Mouse (Mus musculus): ENCODE data around the gene Mef2a. TPM values are rescaled to one million over a fixed set of nuclear protein-coding genes. Genes with fewer than 3 reads are reported as not detected.

Mef2a gene
- polyA plus RNA-seq, 1 experiment, result 59.4 TPM

DNA sequence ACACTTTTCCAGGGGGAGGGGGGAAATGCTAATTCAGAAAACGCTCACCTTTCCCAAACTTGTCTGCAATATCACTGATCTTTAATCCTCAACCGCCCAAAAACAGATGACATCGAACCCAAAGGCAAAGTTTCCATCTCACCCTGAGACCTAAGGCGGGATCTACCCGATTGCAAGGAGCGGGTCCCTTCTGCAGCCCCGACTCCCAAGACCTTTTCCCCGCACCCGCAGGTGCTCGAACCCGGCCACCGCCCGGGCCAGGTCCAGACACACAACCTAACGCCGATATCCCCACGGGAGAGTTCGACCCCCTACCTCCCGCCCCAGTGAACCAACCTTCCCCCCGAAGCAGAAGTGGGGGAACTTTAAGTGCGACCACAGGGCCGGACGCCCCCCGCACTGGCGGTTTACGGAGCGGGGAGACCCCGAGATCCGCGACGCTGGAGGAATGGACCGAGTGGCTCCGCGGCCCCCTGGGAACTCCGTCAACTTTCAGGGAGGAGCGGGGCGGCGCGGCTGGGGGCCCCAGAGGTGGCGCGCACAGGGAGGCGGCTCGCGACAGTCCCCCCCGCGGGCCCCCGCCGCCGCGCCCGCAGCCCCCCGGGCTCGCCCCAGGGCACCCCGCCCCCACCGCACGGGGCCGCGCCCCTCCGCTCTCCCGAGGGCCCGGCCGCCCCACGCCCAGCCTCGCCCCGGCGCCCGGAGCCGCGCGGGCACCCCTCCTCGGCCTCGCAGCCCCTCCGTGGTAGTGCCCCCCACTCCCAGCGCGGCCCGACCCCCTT lies 576 bp downstream of the Mef2a start:
- no peak overlapping the region for H3K27ac ChIP-seq (ENCODE audit: insufficient read depth, low read length)
- peaks cover 4% of the 10 kb centered on the region; the same call in 1 of the 2 replicates for H3K4me1 ChIP-seq (ENCODE audit: control insufficient read depth, insufficient read depth, low read length)
- TF ChIP-seq CTCF (IDR thresholded peaks at IDR 0.05; ENCODE audit: borderline replicate concordance, insufficient read depth, low read length) (no peak), POLR2A (IDR thresholded peaks at IDR 0.05; ENCODE audit: low read depth, low read length) (no peak)
- H3K4me3 ChIP-seq (ENCODE audit: insufficient read depth, low read length), result peak overlapping the region; percentile 87

DNA sequence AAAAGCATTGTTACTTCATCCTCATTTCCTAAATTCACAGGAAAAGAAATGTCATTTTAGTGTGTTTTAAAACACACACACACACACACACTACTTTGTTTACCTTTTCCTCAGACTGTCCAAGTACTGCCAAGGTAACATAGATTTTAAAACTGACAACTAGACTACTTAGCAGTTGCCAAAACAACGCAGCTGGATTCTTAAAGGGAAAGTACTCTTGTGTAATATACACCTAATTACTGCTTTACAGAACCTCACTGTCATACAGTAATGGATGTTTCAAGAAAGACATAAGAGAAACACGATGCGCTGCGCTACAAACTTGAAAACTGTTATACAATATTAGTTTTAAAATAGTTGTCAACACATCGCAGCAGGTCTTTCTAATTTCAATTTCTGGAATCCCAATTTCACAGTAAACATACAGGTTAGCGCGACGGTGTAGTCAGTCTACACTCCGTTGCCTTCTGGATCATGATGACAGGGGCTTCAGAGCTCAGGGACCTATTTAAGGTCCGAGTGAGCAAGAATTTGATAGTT lies 1.2 kb downstream of the Mef2a start:
- TF ChIP-seq POLR2A (IDR thresholded peaks at IDR 0.05; ENCODE audit: low read depth, low read length) (no peak), CTCF (IDR thresholded peaks at IDR 0.05; ENCODE audit: borderline replicate concordance, insufficient read depth, low read length) (no peak)
- no peak overlapping the region for H3K27ac ChIP-seq (ENCODE audit: insufficient read depth, low read length)
- H3K4me1 ChIP-seq (ENCODE audit: control insufficient read depth, insufficient read depth, low read length), result peaks cover 4% of the 10 kb centered on the region; the same call in 1 of the 2 replicates
- peak overlapping the region; percentile 87 for H3K4me3 ChIP-seq (ENCODE audit: insufficient read depth, low read length)

DNA sequence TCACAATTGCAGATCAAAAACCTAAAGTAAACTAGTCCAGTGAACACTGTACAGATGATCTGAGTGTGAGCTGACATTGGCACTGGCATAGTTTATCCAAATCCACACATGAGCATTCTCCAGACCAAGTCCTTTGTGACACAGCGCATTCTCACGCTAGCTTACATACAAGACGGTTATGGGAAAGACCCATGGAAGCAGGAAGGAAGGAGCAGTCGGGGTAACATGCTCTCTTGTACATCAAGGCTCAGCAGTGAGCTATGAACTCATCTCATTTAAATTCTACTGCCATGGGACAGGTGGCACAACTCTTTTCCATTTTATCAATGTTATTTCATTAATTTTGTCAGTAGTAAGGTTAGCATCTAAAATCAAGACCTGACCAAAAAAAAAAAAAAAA lies 3.0 kb downstream of the Mef2a start:
- TF ChIP-seq CTCF (IDR thresholded peaks at IDR 0.05; ENCODE audit: borderline replicate concordance, insufficient read depth, low read length), result no peak
- no peak for TF ChIP-seq POLR2A (IDR thresholded peaks at IDR 0.05; ENCODE audit: low read depth, low read length)
- H3K4me1 ChIP-seq (ENCODE audit: control insufficient read depth, insufficient read depth, low read length), result peaks cover 4% of the 10 kb centered on the region; the same call in 1 of the 2 replicates
- H3K27ac ChIP-seq (ENCODE audit: insufficient read depth, low read length), result no peak overlapping the region
- peak overlapping the region; percentile 4; the same call in 1 of the 2 replicates for H3K4me3 ChIP-seq (ENCODE audit: insufficient read depth, low read length)

DNA sequence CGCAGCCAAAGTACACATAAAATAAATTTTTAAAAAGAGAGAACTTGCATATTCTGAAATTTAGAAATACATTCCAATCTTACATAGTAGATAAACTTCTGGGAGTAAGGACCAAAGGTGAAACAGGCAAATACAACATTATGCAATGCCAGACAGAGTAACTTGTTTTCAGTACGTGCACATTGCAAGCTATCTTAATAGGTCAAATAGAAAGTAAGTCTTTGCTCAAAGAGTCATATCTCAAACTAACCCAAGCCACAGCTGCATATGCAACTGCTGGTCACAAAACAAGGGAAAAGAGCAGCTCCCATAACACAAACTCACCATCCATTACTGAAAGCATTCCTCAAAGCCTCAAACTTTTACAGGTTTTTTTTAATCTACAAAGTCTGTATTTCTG lies 4.3 kb downstream of the Mef2a start:
- H3K4me3 ChIP-seq (ENCODE audit: insufficient read depth, low read length), result no peak overlapping the region
- TF ChIP-seq CTCF (IDR thresholded peaks at IDR 0.05; ENCODE audit: borderline replicate concordance, insufficient read depth, low read length) (no peak), POLR2A (IDR thresholded peaks at IDR 0.05; ENCODE audit: low read depth, low read length) (no peak)

DNA sequence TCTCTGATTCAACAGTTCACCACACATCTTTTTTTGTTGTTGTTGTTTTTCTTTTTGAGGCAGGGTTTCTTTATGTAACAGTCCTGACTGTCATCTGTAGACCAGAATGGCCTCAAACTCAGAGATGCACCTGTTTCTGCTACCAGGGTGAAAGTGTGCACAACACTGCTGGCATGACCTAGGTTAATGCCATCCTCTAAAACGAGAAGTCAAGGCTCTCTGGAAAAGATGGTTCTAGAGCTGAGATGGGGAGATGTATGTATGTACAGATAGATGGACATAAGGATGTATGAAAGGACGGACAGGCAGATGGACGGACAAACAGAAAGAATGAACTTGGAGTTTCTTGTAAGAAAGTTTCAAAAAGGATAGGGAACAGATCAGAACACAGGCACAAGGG lies 12.1 kb downstream of the Mef2a start:
- TF ChIP-seq CTCF (IDR thresholded peaks at IDR 0.05; ENCODE audit: borderline replicate concordance, insufficient read depth, low read length), result no peak
- TF ChIP-seq POLR2A (IDR thresholded peaks at IDR 0.05; ENCODE audit: low read depth, low read length), result no peak

More for the DNA sequence above, 4.3 kb downstream of the Mef2a start:
- peaks cover 4% of the 10 kb centered on the region; the same call in 1 of the 2 replicates for H3K4me1 ChIP-seq (ENCODE audit: control insufficient read depth, insufficient read depth, low read length)
- no peak overlapping the region for H3K27ac ChIP-seq (ENCODE audit: insufficient read depth, low read length)

DNA sequence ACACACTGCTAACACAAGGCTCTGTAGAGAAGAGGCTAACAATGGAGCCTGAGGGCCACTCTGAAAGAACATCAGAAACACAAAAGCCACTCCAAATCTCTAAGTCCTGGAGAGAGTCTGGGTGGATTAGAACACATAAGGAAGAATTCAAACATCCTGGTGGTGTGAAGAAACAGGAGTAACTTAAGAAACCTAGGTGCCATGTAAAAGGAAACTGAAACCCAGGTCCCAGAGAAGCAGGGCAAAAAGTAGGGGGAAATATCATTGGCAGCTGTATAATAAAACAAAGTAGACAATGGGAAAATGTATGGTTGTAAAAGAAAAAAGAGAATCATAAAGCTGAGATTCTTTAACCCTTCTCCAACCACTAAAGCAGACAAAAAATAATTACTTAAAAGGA lies 12.8 kb downstream of the Mef2a start:
- TF ChIP-seq POLR2A (IDR thresholded peaks at IDR 0.05; ENCODE audit: low read depth, low read length) (no peak), CTCF (IDR thresholded peaks at IDR 0.05; ENCODE audit: borderline replicate concordance, insufficient read depth, low read length) (no peak)
- Histone ChIP-seq H3K4me1 (ENCODE audit: control insufficient read depth, insufficient read depth, low read length) (peaks cover 4% of the 10 kb centered on the region; the same call in 1 of the 2 replicates), H3K27ac (ENCODE audit: insufficient read depth, low read length) (no peak overlapping the region), H3K4me3 (ENCODE audit: insufficient read depth, low read length) (no peak overlapping the region)

More for the DNA sequence above, 12.1 kb downstream of the Mef2a start:
- no peak overlapping the region for H3K27ac ChIP-seq (ENCODE audit: insufficient read depth, low read length)
- H3K4me3 ChIP-seq (ENCODE audit: insufficient read depth, low read length), result no peak overlapping the region
- peaks cover 4% of the 10 kb centered on the region; the same call in 1 of the 2 replicates for H3K4me1 ChIP-seq (ENCODE audit: control insufficient read depth, insufficient read depth, low read length)

DNA sequence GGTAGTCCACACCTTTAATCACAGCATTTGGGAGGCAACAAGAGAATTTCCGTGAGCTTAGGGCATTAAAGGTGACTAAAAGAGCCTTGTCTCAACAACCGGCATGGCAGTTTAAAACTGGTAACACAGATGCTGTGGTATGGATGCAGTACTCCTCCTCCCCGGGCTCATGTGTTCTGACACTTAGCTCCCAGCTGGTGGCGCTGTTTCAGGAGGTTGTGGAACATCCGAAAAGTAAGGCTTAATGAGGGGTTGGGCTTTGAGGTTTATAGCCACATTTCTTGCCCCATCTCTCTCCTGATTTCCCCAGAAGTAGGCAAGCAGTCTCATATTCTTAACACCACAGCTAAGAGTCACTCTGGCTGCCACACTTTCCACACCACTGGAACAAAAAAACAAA lies 16.8 kb downstream of the Mef2a start:
- H3K27ac ChIP-seq (ENCODE audit: insufficient read depth, low read length), result no peak overlapping the region
- no peak overlapping the region for H3K4me3 ChIP-seq (ENCODE audit: insufficient read depth, low read length)
- H3K4me1 ChIP-seq (ENCODE audit: control insufficient read depth, insufficient read depth, low read length), result peaks cover 4% of the 10 kb centered on the region; the same call in 1 of the 2 replicates
- TF ChIP-seq CTCF (IDR thresholded peaks at IDR 0.05; ENCODE audit: borderline replicate concordance, insufficient read depth, low read length) (no peak), POLR2A (IDR thresholded peaks at IDR 0.05; ENCODE audit: low read depth, low read length) (no peak)

DNA sequence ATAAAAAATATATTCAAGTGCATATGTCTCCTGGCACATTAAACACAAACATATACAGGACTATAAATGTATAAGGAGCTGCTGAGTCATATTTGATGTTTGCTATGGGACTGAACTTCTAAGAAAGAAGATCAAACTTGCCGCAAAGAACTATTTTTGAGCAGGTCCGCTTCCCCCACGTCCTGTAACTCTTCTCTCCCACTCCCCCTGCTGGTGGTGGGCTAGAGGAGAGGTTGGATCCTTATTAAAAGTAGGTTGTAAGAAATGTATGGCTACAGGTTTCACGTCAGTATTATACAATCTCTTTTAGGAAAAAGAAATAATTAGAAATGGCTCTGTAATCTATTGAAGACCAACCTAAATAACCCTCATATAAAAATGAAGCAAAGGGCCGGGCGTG lies 19.0 kb downstream of the Mef2a start:
- no peak for TF ChIP-seq POLR2A (IDR thresholded peaks at IDR 0.05; ENCODE audit: low read depth, low read length)
- no peak for TF ChIP-seq CTCF (IDR thresholded peaks at IDR 0.05; ENCODE audit: borderline replicate concordance, insufficient read depth, low read length)
- Histone ChIP-seq H3K4me1 (ENCODE audit: control insufficient read depth, insufficient read depth, low read length) (no peaks in the 10 kb centered on the region), H3K27ac (ENCODE audit: insufficient read depth, low read length) (no peak overlapping the region), H3K4me3 (ENCODE audit: insufficient read depth, low read length) (no peak overlapping the region)

DNA sequence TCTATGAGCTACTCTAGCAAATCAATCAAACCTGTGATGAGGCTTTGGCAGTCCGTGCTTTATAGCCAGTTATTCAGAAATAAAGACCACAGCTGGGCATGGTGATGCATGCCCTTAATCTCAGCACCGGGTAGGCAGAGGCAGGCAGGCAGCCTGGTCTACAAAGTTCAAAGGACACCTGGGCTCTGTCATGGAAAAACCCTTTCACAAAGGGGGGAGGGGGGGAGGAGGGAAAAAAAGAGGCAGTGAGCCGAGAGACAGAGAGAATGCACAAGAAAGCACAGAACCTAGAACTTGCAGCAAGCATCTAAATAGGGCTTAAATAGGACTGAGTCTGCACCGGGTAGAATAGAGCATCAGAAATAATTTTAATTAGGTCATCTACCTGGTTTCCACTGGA lies 19.7 kb downstream of the Mef2a start:
- TF ChIP-seq POLR2A (IDR thresholded peaks at IDR 0.05; ENCODE audit: low read depth, low read length) (no peak), CTCF (IDR thresholded peaks at IDR 0.05; ENCODE audit: borderline replicate concordance, insufficient read depth, low read length) (no peak)
- no peak overlapping the region for H3K27ac ChIP-seq (ENCODE audit: insufficient read depth, low read length)
- no peaks in the 10 kb centered on the region for H3K4me1 ChIP-seq (ENCODE audit: control insufficient read depth, insufficient read depth, low read length)
- H3K4me3 ChIP-seq (ENCODE audit: insufficient read depth, low read length), result no peak overlapping the region

DNA sequence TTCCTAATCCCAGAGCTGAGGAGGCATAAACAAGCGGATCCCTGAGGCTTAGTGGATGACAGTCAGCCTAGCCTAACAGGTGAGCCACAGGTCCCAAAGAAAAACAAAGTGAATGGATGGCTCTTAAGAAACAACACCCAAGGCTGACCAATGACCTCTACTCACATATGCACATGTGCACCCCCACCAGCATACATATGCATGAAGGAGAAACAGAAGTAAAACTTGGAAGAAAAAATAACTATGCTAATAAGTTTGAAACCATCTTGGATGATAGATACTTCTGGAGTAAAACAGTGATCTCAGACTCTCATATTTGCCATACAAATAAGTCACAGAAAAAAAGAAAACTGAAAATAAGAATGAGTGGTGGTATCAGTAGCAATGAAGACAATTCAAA lies 28.2 kb downstream of the Mef2a start:
- no peak for TF ChIP-seq POLR2A (IDR thresholded peaks at IDR 0.05; ENCODE audit: low read depth, low read length)
- TF ChIP-seq CTCF (IDR thresholded peaks at IDR 0.05; ENCODE audit: borderline replicate concordance, insufficient read depth, low read length), result no peak
- Histone ChIP-seq H3K4me1 (ENCODE audit: control insufficient read depth, insufficient read depth, low read length) (no peaks in the 10 kb centered on the region), H3K27ac (ENCODE audit: insufficient read depth, low read length) (no peak overlapping the region), H3K4me3 (ENCODE audit: insufficient read depth, low read length) (no peak overlapping the region)

Data from embryonic fibroblast, embryonic 13.5 days (primary cell).